ENCODE assay signal across 8 mouse cellular contexts in genomic region chr19:16325911-16326310, GRCm38 (mm10).
DNase-seq lines count a peak whose midpoint lies in the region; ATAC-seq and TF ChIP-seq lines count a peak whose summit lies in the region.

No protein-coding gene starts in this region.

- peaks cover 9% of the 10 kb centered on the region for H3K4me1 ChIP-seq in heart, adult 2 months (ENCODE audit: control insufficient read depth, insufficient read depth, low read length)
- H3K4me1 ChIP-seq in midbrain, embryonic 16.5 days (ENCODE audit: control insufficient read depth, insufficient read depth, low read length): peaks cover 41% of the 10 kb centered on the region

- peak overlapping the region; percentile 34; the same call in 1 of the 2 replicates for H3K27ac ChIP-seq in heart, adult 2 months
- H3K27ac ChIP-seq in midbrain, embryonic 16.5 days (ENCODE audit: low read length): no peak overlapping the region

- TF ChIP-seq POLR2A in heart, adult 2 months (IDR thresholded peaks at IDR 0.05; ENCODE audit: insufficient read depth, low read depth, low read length): no peak

- intact Hi-C loops in heart, adult 2 months (cut with DNase I): loop anchor here (5.0 kb wide), 1 partner anchor 194 kb away; the partner anchor contains the start of gene Gnaq
- intact Hi-C loops in heart, postnatal 14 days (cut with DNase I): loop anchor here (5.0 kb wide), 2 partner anchors 194 to 264 kb away; partner anchors contain the start of gene Gnaq

- no peak for TF ChIP-seq EP300 in heart, adult 2 months (IDR thresholded peaks at IDR 0.05; ENCODE audit: insufficient read depth, low read depth, low read length)

- no peaks in the 10 kb centered on the region; the same call in 1 of the 2 replicates for H3K79me2 ChIP-seq in heart, adult 2 months (replicated peaks; ENCODE audit: control insufficient read depth, insufficient read depth, low read length)

- peak; percentile 65 for ATAC-seq in neutrophil, adult 5-6 weeks (ENCODE audit: extremely low read depth, insufficient number of reproducible peaks, low FRiP score, poor library complexity, severe bottlenecking)
- no peak for ATAC-seq in midbrain, embryonic 16.5 days

- no peaks in the 10 kb centered on the region for H3K27me3 ChIP-seq in heart, adult 2 months (ENCODE audit: control insufficient read depth, insufficient read depth, low read length)
- no peaks in the 10 kb centered on the region for H3K27me3 ChIP-seq in midbrain, embryonic 16.5 days (ENCODE audit: control insufficient read depth, insufficient read depth, low read depth, low read length)

- no peak overlapping the region for H3K4me2 ChIP-seq in midbrain, embryonic 16.5 days (ENCODE audit: low read length)

- H3K4me3 ChIP-seq in heart, adult 2 months: no peak overlapping the region
- no peak overlapping the region for H3K4me3 ChIP-seq in midbrain, embryonic 16.5 days (ENCODE audit: low read depth, low read length)

- TF ChIP-seq CTCF in heart, adult 2 months (IDR thresholded peaks at IDR 0.05): no peak

- peak in 1 of 2 experiments; percentile 35 for DNase-seq in heart, adult 2 months
- DNase-seq in heart, postnatal 14 days: no peak
- DNase-seq in fat pad, adult 2 months (ENCODE audit: extremely low read depth, low read depth, low spot score): peak; percentile 21
- peak; percentile 70 for DNase-seq in kidney, postnatal 10 days
- DNase-seq in spleen, postnatal 4 days (ENCODE audit: low spot score in 2 of 2): no peak
- DNase-seq in layer of hippocampus, adult 9-11 months: no peak

- peaks cover 8% of the 10 kb centered on the region for H3K36me3 ChIP-seq in heart, adult 2 months (ENCODE audit: control insufficient read depth, insufficient read depth, low read length)
- H3K36me3 ChIP-seq in midbrain, embryonic 16.5 days (ENCODE audit: control insufficient read depth, insufficient read depth, low read length): no peaks in the 10 kb centered on the region

- WGBS in heart, adult 2 months: 38% methylated on average over 8 of the region's 8 CpGs
- WGBS in midbrain, embryonic 16.5 days: 54% methylated on average over 8 of the region's 8 CpGs

- no peaks in the 10 kb centered on the region for H3K9me3 ChIP-seq in midbrain, embryonic 16.5 days (replicated peaks; ENCODE audit: control insufficient read depth, low read length, poor library complexity, severe bottlenecking)

- H3K9ac ChIP-seq in heart, adult 2 months (ENCODE audit: low read depth, low read length): no peak overlapping the region
- no peak overlapping the region for H3K9ac ChIP-seq in midbrain, embryonic 16.5 days (ENCODE audit: low read depth, low read length)

Comparison
In these comparisons a context has a peak if more than half of its experiments do, and no peak if none do; other contexts are left out.
1. DNase-seq: peak in fat pad, adult 2 months (single experiment) and kidney, postnatal 10 days (single experiment); none in heart, postnatal 14 days (0 of 2), spleen, postnatal 4 days (0 of 2) and layer of hippocampus, adult 9-11 months (single experiment).